Mouse (Mus musculus): Measurements from ENCODE around the gene AL731706.1. TPM values are rescaled to one million over a fixed set of nuclear protein-coding genes. Genes with fewer than 3 reads are reported as not detected.
"Not testable (repeated sequence)": the region's sequence is repeated elsewhere in the genome, so short reads cannot be mapped to it uniquely, and the experiment has no call there.

Gene AL731706.1
- polyA plus RNA-seq, 1 experiment from 2014 or later, result 45.4 TPM

GRCm38 (mm10) chr2:136891951-136892371 is 772 bp upstream of the AL731706.1 start:
- Histone ChIP-seq H3K36me3 (ENCODE audit: control insufficient read depth, insufficient read depth, low read length) (0 out of 2 replicates have a peak, but pooled peaks cover 3% of the 10 kb centered on the region), H3K27me3 (ENCODE audit: control insufficient read depth, insufficient read depth, low read length) (no peaks in the 10 kb centered on the region), H3K4me3 (ENCODE audit: control insufficient read depth in 1 of 2, insufficient read depth in 1 of 2, low read depth in 1 of 2, low read length in 2 of 2) (peak overlapping the region; percentile 87 to 95), H3K4me1 (ENCODE audit: control insufficient read depth in 2 of 2, insufficient read depth in 2 of 2, low read length in 2 of 2) (peaks cover 0 to 5% of the 10 kb centered on the region in 2 experiments; a peak in 1 of 4 replicates), H3K9ac (ENCODE audit: low read length) (peak overlapping the region; percentile 81), H3K4me2 (ENCODE audit: low read length) (peak overlapping the region; percentile 65), H3K9me3 (ENCODE audit: control insufficient read depth, low read length) (no peaks in the 10 kb centered on the region), H3K27ac (replicated peaks in 1 of 2; ENCODE audit: control insufficient read depth in 1 of 2, insufficient read depth in 1 of 2, low read depth in 2 of 2, low read length in 2 of 2) (peak overlapping the region; percentile 91 to 95)
- WGBS, result under 1% methylated on average over 23 of the region's 23 CpGs
- ATAC-seq (ENCODE audit: insufficient number of reproducible peaks, insufficient read depth, low FRiP score, low read depth), result peak; percentile 77

GRCm38 (mm10) chr2:136890716-136891067 is 497 bp downstream of the AL731706.1 start:
- H3K9me3 ChIP-seq (ENCODE audit: control insufficient read depth, low read length); H3K4me1 ChIP-seq (ENCODE audit: control insufficient read depth in 2 of 2, insufficient read depth in 2 of 2, low read length in 2 of 2); H3K36me3 ChIP-seq (ENCODE audit: control insufficient read depth, insufficient read depth, low read length); H3K27me3 ChIP-seq (ENCODE audit: control insufficient read depth, insufficient read depth, low read length): not testable (repeated sequence)
- H3K4me3 ChIP-seq (ENCODE audit: control insufficient read depth in 1 of 2, insufficient read depth in 1 of 2, low read depth in 1 of 2, low read length in 2 of 2), result peak overlapping the region; percentile 87 to 90
- H3K4me2 ChIP-seq (ENCODE audit: low read length), result peak overlapping the region; percentile 68
- H3K27ac ChIP-seq (replicated peaks in 1 of 2; ENCODE audit: control insufficient read depth in 1 of 2, insufficient read depth in 1 of 2, low read depth in 2 of 2, low read length in 2 of 2), result peak overlapping the region; percentile 95 to 99
- H3K9ac ChIP-seq (ENCODE audit: low read length), result peak overlapping the region; percentile 87
- peak; percentile 62 for ATAC-seq (ENCODE audit: insufficient number of reproducible peaks, insufficient read depth, low FRiP score, low read depth)
- 4% methylated on average over 15 of the region's 15 CpGs for WGBS

GRCm38 (mm10) chr2:136886846-136887245 is 4.3 kb downstream of the AL731706.1 start:
- Histone ChIP-seq H3K9ac (ENCODE audit: low read length) (no peak overlapping the region), H3K9me3 (ENCODE audit: control insufficient read depth, low read length) (no peaks in the 10 kb centered on the region), H3K36me3 (ENCODE audit: control insufficient read depth, insufficient read depth, low read length) (peaks cover 38% of the 10 kb centered on the region), H3K4me1 (ENCODE audit: control insufficient read depth in 2 of 2, insufficient read depth in 2 of 2, low read length in 2 of 2) (peaks cover 0 to 5% of the 10 kb centered on the region in 2 experiments; a peak in 1 of 4 replicates), H3K4me2 (ENCODE audit: low read length) (no peak overlapping the region), H3K27me3 (ENCODE audit: control insufficient read depth, insufficient read depth, low read length) (no peaks in the 10 kb centered on the region), H3K4me3 (ENCODE audit: control insufficient read depth in 1 of 2, insufficient read depth in 1 of 2, low read depth in 1 of 2, low read length in 2 of 2) (no peak overlapping the region), H3K27ac (replicated peaks in 1 of 2; ENCODE audit: control insufficient read depth in 1 of 2, insufficient read depth in 1 of 2, low read depth in 2 of 2, low read length in 2 of 2) (no peak overlapping the region)
- WGBS, result 68% methylated on average over 4 of the region's 4 CpGs
- no peak for ATAC-seq (ENCODE audit: insufficient number of reproducible peaks, insufficient read depth, low FRiP score, low read depth)

- Histone ChIP-seq H3K9ac (ENCODE audit: low read length) (no peak within 1 kb of the TSS), H3K36me3 (ENCODE audit: control insufficient read depth, insufficient read depth, low read length) (peaks cover 51% of the 10 kb centered on the region), H3K4me1 (ENCODE audit: control insufficient read depth in 2 of 2, insufficient read depth in 2 of 2, low read length in 2 of 2) (peaks cover 0 to 5% of the 10 kb centered on the region in 2 experiments; a peak in 1 of 4 replicates), H3K27me3 (ENCODE audit: control insufficient read depth, insufficient read depth, low read length) (no peaks in the 10 kb centered on the region), H3K4me2 (ENCODE audit: low read length) (no peak within 1 kb of the TSS), H3K27ac (replicated peaks in 1 of 2; ENCODE audit: control insufficient read depth in 1 of 2, insufficient read depth in 1 of 2, low read depth in 2 of 2, low read length in 2 of 2) (no peak within 1 kb of the TSS), H3K9me3 (ENCODE audit: control insufficient read depth, low read length) (no peaks in the 10 kb centered on the region), H3K4me3 (ENCODE audit: control insufficient read depth in 1 of 2, insufficient read depth in 1 of 2, low read depth in 1 of 2, low read length in 2 of 2) (no peak within 1 kb of the TSS)
- 99% methylated on average over 2 of the region's 2 CpGs for WGBS
- no peak for ATAC-seq (ENCODE audit: insufficient number of reproducible peaks, insufficient read depth, low FRiP score, low read depth)
Observed at GRCm38 (mm10) chr2:136885579-136885978, 5.6 kb downstream of the AL731706.1 start, which contains the start of gene AL731706.2. Gene AL731706.2, minus strand, starts transcription at chr2:136885679.

- ATAC-seq (ENCODE audit: insufficient number of reproducible peaks, insufficient read depth, low FRiP score, low read depth), result no peak
- 50% methylated on average over 5 of the region's 5 CpGs for WGBS
- Histone ChIP-seq H3K4me2 (ENCODE audit: low read length) (no peak overlapping the region), H3K27ac (replicated peaks in 1 of 2; ENCODE audit: control insufficient read depth in 1 of 2, insufficient read depth in 1 of 2, low read depth in 2 of 2, low read length in 2 of 2) (no peak overlapping the region), H3K9me3 (ENCODE audit: control insufficient read depth, low read length) (no peaks in the 10 kb centered on the region), H3K4me3 (ENCODE audit: control insufficient read depth in 1 of 2, insufficient read depth in 1 of 2, low read depth in 1 of 2, low read length in 2 of 2) (no peak overlapping the region), H3K36me3 (ENCODE audit: control insufficient read depth, insufficient read depth, low read length) (no peaks in the 10 kb centered on the region), H3K4me1 (ENCODE audit: control insufficient read depth in 2 of 2, insufficient read depth in 2 of 2, low read length in 2 of 2) (no peaks in the 10 kb centered on the region), H3K9ac (ENCODE audit: low read length) (no peak overlapping the region), H3K27me3 (ENCODE audit: control insufficient read depth, insufficient read depth, low read length) (no peaks in the 10 kb centered on the region)
Observed at GRCm38 (mm10) chr2:136854543-136855388, 36.4 kb downstream of the AL731706.1 start.

- ATAC-seq (ENCODE audit: insufficient number of reproducible peaks, insufficient read depth, low FRiP score, low read depth), result no peak
- Histone ChIP-seq H3K36me3 (ENCODE audit: control insufficient read depth, insufficient read depth, low read length) (no peaks in the 10 kb centered on the region), H3K27me3 (ENCODE audit: control insufficient read depth, insufficient read depth, low read length) (no peaks in the 10 kb centered on the region), H3K4me2 (ENCODE audit: low read length) (no peak overlapping the region), H3K27ac (replicated peaks in 1 of 2; ENCODE audit: control insufficient read depth in 1 of 2, insufficient read depth in 1 of 2, low read depth in 2 of 2, low read length in 2 of 2) (no peak overlapping the region), H3K4me1 (ENCODE audit: control insufficient read depth in 2 of 2, insufficient read depth in 2 of 2, low read length in 2 of 2) (no peaks in the 10 kb centered on the region), H3K4me3 (ENCODE audit: control insufficient read depth in 1 of 2, insufficient read depth in 1 of 2, low read depth in 1 of 2, low read length in 2 of 2) (no peak overlapping the region), H3K9me3 (ENCODE audit: control insufficient read depth, low read length) (no peaks in the 10 kb centered on the region), H3K9ac (ENCODE audit: low read length) (no peak overlapping the region)
- 65% methylated on average over 3 of the region's 3 CpGs for WGBS
Observed at GRCm38 (mm10) chr2:136850366-136850765, 40.8 kb downstream of the AL731706.1 start.

- no peak overlapping the region for H3K4me2 ChIP-seq (ENCODE audit: low read length)
- no peak overlapping the region for H3K9ac ChIP-seq (ENCODE audit: low read length)
- no peaks in the 10 kb centered on the region for H3K27me3 ChIP-seq (ENCODE audit: control insufficient read depth, insufficient read depth, low read length)
- H3K36me3 ChIP-seq (ENCODE audit: control insufficient read depth, insufficient read depth, low read length), result no peaks in the 10 kb centered on the region
- peak overlapping the region in 1 of 2 experiments; percentile 37; a peak in 2 of 4 replicates for H3K27ac ChIP-seq (replicated peaks in 1 of 2; ENCODE audit: control insufficient read depth in 1 of 2, insufficient read depth in 1 of 2, low read depth in 2 of 2, low read length in 2 of 2)
- ATAC-seq (ENCODE audit: insufficient number of reproducible peaks, insufficient read depth, low FRiP score, low read depth), result no peak
- H3K4me1 ChIP-seq (ENCODE audit: control insufficient read depth in 2 of 2, insufficient read depth in 2 of 2, low read length in 2 of 2), result peaks cover 0 to 11% of the 10 kb centered on the region in 2 experiments; a peak in 2 of 4 replicates
- 11% methylated on average over 1 of the region's 1 CpGs for WGBS
- no peaks in the 10 kb centered on the region for H3K9me3 ChIP-seq (ENCODE audit: control insufficient read depth, low read length)
- no peak overlapping the region for H3K4me3 ChIP-seq (ENCODE audit: control insufficient read depth in 1 of 2, insufficient read depth in 1 of 2, low read depth in 1 of 2, low read length in 2 of 2)
Observed at GRCm38 (mm10) chr2:136837994-136838393, 53.2 kb downstream of the AL731706.1 start.

Measured in heart, embryonic 14.5 days (tissue).